Mouse (Mus musculus) small intestine, adult 2 months (tissue): Measurements from ENCODE around the gene a.

Source experiments
- CTCF ChIP-seq: fragments of 200-500 bp; IDR thresholded peaks from 2 replicates; pipeline ENCODE4 v1.5.1; 2012; ENCODE audit warnings: low read depth, mild to moderate bottlenecking, control low read depth, inconsistent platforms, low read length, moderate library complexity, mixed read lengths; ENCODE audit not compliant: insufficient replicate concordance, insufficient read length; ENCODE audit errors: extremely low read depth
- POLR2A ChIP-seq: fragments of 200-500 bp; IDR thresholded peaks from 2 replicates; pipeline ENCODE4 v1.6.1; 2012; ENCODE audit warnings: low read depth, mild to moderate bottlenecking, control low read depth, inconsistent platforms, low read length, moderate library complexity

DNA sequence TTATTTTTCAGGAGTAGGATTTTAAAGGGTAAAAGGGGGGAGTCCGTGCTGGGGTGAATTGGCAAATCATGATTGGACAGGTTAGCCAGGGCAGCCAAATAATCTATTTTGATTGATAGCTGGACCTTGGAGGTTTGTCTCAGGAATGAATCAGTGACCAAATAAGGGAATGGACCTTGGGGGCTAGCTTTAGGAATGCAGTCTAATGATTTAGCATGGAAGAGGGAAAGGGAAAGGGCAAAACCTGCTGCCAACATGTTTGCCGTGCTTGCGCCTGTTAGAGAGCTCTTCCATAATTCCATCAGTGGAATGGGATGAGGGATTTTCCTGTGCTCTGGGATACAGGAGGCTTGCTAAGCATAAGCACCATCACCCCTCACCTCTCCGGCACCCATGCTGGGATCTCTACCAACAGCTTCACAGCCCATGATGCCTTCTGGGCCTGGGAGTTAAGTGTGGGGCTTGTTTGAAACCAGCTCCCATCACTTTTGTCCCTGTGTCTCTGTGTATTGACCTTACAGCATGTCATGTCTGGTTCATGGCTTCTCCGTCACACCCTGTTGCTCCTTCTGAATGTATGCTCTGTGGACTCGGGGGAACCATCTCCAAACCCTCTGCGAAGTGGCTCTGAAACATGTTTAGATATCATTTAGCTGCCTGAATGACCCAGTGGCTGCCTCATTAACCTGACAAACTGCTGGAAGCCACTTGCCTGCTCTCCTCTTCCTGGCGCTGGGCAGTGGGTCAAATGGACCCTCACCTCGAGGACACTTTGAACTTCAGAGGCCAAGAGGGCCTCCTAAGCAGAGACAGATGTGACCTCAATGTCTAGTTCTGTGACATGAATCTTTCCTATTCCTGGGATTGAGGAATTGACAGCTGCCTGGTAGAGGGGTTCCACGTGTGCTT lies 48.0 kb upstream of the a start:
- TF ChIP-seq CTCF (no peak), POLR2A (no peak)
